Mouse (Mus musculus): ENCODE measurements around the gene F8a.
"Not testable (repeated sequence)": the region's sequence is repeated elsewhere in the genome, so short reads cannot be mapped to it uniquely, and the experiment has no call there.

F8a gene

GRCm38 (mm10) chrX:73227914-73228605, at the start of gene F8a:
Gene F8a, plus strand, starts transcription at chrX:73228291.
- DNase-seq = peak; percentile 81 to 87

- peak; percentile 9 to 25 for DNase-seq
Observed at GRCm38 (mm10) chrX:73191934-73192333, 36.2 kb upstream of the F8a start, which contains the start of gene Xlr3b. Gene Xlr3b, plus strand, starts transcription at chrX:73192207.

GRCm38 (mm10) chrX:73213819-73214564, 14.1 kb upstream of the F8a start, which contains the start of gene Xlr4b:
Gene Xlr4b, plus strand, starts transcription at chrX:73214333.
- not testable (repeated sequence) for DNase-seq

- DNase-seq = no peak
Observed at GRCm38 (mm10) chrX:73225365-73225764, 2.7 kb upstream of the F8a start.

GRCm38 (mm10) chrX:73228606-73229214, 619 bp downstream of the F8a start:
- peak; percentile 55 to 77 for DNase-seq

- DNase-seq = no peak
Observed at GRCm38 (mm10) chrX:73229288-73229687, 1.2 kb downstream of the F8a start.

- not testable (repeated sequence) for DNase-seq
Observed at GRCm38 (mm10) chrX:73242821-73243325, 14.8 kb downstream of the F8a start, which contains the start of gene Xlr4c. Gene Xlr4c, minus strand, starts transcription at chrX:73243130.

- not testable (repeated sequence) for DNase-seq
Observed at GRCm38 (mm10) chrX:73262428-73262827, 34.3 kb downstream of the F8a start.

- DNase-seq = not testable (repeated sequence)
Observed at GRCm38 (mm10) chrX:73265270-73265669, 37.2 kb downstream of the F8a start, which contains the start of gene Xlr3c. Gene Xlr3c, minus strand, starts transcription at chrX:73265390.

All from kidney, postnatal 4 days (tissue).